Mouse (Mus musculus): Measurements from ENCODE around the gene Ythdf1.

The Ythdf1 gene

GRCm38 (mm10) chr2:180910928-180911327 lies 9.8 kb downstream of the Ythdf1 start:
- no peak for DNase-seq (ENCODE audit: low read depth, low spot score)

GRCm38 (mm10) chr2:180905556-180906221 lies 15.1 kb downstream of the Ythdf1 start:
- DNase-seq (ENCODE audit: low read depth, low spot score): no peak

GRCm38 (mm10) chr2:180904435-180905208 lies 16.1 kb downstream of the Ythdf1 start:
- no peak for DNase-seq (ENCODE audit: low read depth, low spot score)

GRCm38 (mm10) chr2:180902086-180902485 lies 18.7 kb downstream of the Ythdf1 start:
- no peak for DNase-seq (ENCODE audit: low read depth, low spot score)

GRCm38 (mm10) chr2:180897857-180898256 lies 22.9 kb downstream of the Ythdf1 start:
- no peak for DNase-seq (ENCODE audit: low read depth, low spot score)

- no peak for DNase-seq (ENCODE audit: low read depth, low spot score)
Observed at GRCm38 (mm10) chr2:180896819-180897625, 23.7 kb downstream of the Ythdf1 start.

GRCm38 (mm10) chr2:180895837-180896525 lies 24.8 kb downstream of the Ythdf1 start:
- DNase-seq (ENCODE audit: low read depth, low spot score): no peak

- DNase-seq (ENCODE audit: low read depth, low spot score): no peak
Observed at GRCm38 (mm10) chr2:180895321-180895720, 25.4 kb downstream of the Ythdf1 start.

- peak; percentile 85 for DNase-seq (ENCODE audit: low read depth, low spot score)
Observed at GRCm38 (mm10) chr2:180894734-180895133, 26.0 kb downstream of the Ythdf1 start.

- no peak for DNase-seq (ENCODE audit: low read depth, low spot score)
Observed at GRCm38 (mm10) chr2:180894029-180894623, 26.6 kb downstream of the Ythdf1 start.

GRCm38 (mm10) chr2:180893537-180894028 lies 27.2 kb downstream of the Ythdf1 start:
- no peak for DNase-seq (ENCODE audit: low read depth, low spot score)

GRCm38 (mm10) chr2:180892841-180893521 lies 27.8 kb downstream of the Ythdf1 start:
- peak; percentile 88 for DNase-seq (ENCODE audit: low read depth, low spot score)

GRCm38 (mm10) chr2:180891835-180892323 lies 28.9 kb downstream of the Ythdf1 start:
- no peak for DNase-seq (ENCODE audit: low read depth, low spot score)

- no peak for DNase-seq (ENCODE audit: low read depth, low spot score)
Observed at GRCm38 (mm10) chr2:180891075-180891834, 29.5 kb downstream of the Ythdf1 start.

- DNase-seq (ENCODE audit: low read depth, low spot score): no peak
Observed at GRCm38 (mm10) chr2:180890422-180891074, 30.2 kb downstream of the Ythdf1 start.

GRCm38 (mm10) chr2:180889921-180890280 lies 30.8 kb downstream of the Ythdf1 start:
- no peak for DNase-seq (ENCODE audit: low read depth, low spot score)

GRCm38 (mm10) chr2:180889271-180889920 lies 31.4 kb downstream of the Ythdf1 start:
- no peak for DNase-seq (ENCODE audit: low read depth, low spot score)

- no peak for DNase-seq (ENCODE audit: low read depth, low spot score)
Observed at GRCm38 (mm10) chr2:180885270-180885669, 35.5 kb downstream of the Ythdf1 start.

- no peak for DNase-seq (ENCODE audit: low read depth, low spot score)
Observed at GRCm38 (mm10) chr2:180881281-180881680, 39.5 kb downstream of the Ythdf1 start.
